Mouse (Mus musculus): ENCODE measurements around the gene Robo2.

DNA sequence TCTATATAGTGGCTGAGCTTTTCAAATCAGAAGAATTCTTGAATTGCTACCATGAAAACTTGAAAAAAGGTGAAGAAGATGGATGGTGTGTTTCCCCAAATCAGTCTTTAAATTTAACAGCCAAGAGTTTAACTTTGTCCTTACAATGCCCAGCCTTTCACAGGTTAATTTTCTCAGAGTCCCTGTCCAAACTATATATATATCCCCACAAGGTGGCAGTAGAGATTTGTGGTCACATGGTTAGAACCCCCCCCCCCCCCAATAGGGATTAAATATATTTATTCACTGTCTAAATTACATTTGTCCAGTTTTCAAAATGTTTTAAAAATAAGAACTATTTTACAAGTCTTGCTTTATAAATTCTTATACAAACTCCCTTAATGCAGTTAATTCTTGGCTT, 184.3 kb downstream of the Robo2 start:
- TF ChIP-seq POLR2A (IDR thresholded peaks at IDR 0.05; ENCODE audit: borderline replicate concordance, low read depth, low read length) (no peak), CTCF (IDR thresholded peaks at IDR 0.05; ENCODE audit: low read depth, low read length) (no peak)
